In the genomic region with DNA sequence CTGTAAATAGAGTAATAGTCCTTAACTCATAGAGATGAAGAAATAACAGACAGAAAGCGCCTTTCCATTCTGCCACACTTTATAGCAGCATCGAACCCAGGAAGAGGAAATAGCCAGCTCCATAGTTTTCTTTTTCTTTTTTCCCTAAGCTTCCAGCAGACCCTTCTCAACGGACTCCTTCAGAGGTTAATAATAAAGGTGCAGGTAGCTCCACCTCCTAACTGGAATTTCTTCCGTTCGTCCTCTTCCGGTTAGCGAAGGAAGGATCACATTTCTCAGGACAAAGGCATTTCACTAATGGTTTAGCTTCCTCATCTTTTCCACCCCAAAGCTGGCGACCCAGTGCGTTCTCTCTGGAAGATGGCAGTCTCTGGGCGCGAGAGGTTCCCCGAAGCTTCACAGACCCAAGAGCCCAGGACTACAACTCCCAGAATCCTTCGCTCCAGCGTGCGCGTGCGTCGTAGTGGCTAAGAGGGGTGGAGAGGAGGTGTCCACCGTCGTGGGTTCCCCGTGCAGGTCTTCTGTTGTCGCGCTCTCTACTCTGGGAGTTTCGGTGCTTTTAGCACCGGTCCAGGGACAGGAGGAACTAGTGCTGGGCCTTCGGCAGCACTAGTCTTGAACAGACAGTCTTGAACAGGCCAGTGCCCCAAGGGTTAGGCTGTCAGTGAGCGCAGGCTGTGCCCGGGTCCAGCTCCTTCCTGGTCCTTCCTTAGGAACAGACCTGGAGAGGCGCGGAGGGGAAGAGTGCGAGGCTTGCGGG, we compare ENCODE assay signal across 8 mouse cellular contexts. TPM values are rescaled to one million over a fixed set of nuclear protein-coding genes. Genes with fewer than 3 reads are reported as not detected.
DNase-seq lines count a peak whose midpoint lies in the region; ATAC-seq lines count a peak whose summit lies in the region.

A gene (plus strand): TSS at position 254 of the 760 bp plus-strand sequence.

- H3K27me3 ChIP-seq in megakaryocyte, embryonic 14.5 days (replicated peaks): peaks cover 10% of the 10 kb centered on the region

- H3K9me3 ChIP-seq in megakaryocyte, embryonic 14.5 days: no peaks in the 10 kb centered on the region

- H3K4me3 ChIP-seq in megakaryocyte, embryonic 14.5 days (replicated peaks): peak within 1 kb of the TSS; percentile 98

- DNase-seq in ZHBTc4 (ENCODE audit: low read depth, low spot score): peak; percentile 93
- DNase-seq in gastrocnemius, adult 8-10 months (ENCODE audit: low spot score in 2 of 2): peak; percentile 86 to 89
- DNase-seq in hindlimb bud, embryonic 11.5 days (ENCODE audit: extremely low spot score, low read depth, low spot score): peak; percentile 77
- DNase-seq in left cerebral cortex, adult 8-10 months (ENCODE audit: low spot score in 2 of 2): peak; percentile 85 to 88
- DNase-seq in right cerebral cortex, postnatal 10 days (ENCODE audit: low spot score in 2 of 2): peak; percentile 95
- DNase-seq in urinary bladder, postnatal 25 days (ENCODE audit: low spot score): peak; percentile 84

- H3K4me1 ChIP-seq in megakaryocyte, embryonic 14.5 days: peaks cover 53% of the 10 kb centered on the region

- peak; percentile 94 for ATAC-seq in common myeloid progenitor, adult 5-6 weeks (replicated peaks; ENCODE audit: low read depth, poor library complexity, severe bottlenecking)

- peaks cover 33% of the 10 kb centered on the region for H3K36me3 ChIP-seq in megakaryocyte, embryonic 14.5 days (replicated peaks; ENCODE audit: low read length)

RNA-seq across cellular contexts. Expression of the gene that starts here (rescaled TPM):
- 5.6 and 6.3 TPM in 2 replicates for total RNA-seq in common myeloid progenitor, adult 5-6 weeks (2017)
- total RNA-seq in gastrocnemius, adult 8-10 months (2022): 1 to 10 TPM; 2.7 to 3.9 (median 3.5) TPM
- total RNA-seq in left cerebral cortex, adult 8-10 months (2022): 10 to 100 TPM; 14.2 to 17.0 (median 14.8) TPM
- polyA plus RNA-seq in megakaryocyte, embryonic 14.5 days (2012; ENCODE audit: insufficient read depth, low replicate concordance): 3.6 and 7.2 TPM in 2 replicates

Comparison
In these comparisons a context has a peak if more than half of its experiments do, and no peak if none do; other contexts are left out.
1. Peak in every context shown above with its lines: DNase-seq, ATAC-seq and H3K4me3 ChIP-seq.